Mouse (Mus musculus) fat pad, adult 2 months (tissue): Measurements from ENCODE around the gene Zfp597.
"Not testable (repeated sequence)": the region's sequence is repeated elsewhere in the genome, so short reads cannot be mapped to it uniquely, and the experiment has no call there.

Experiments used
- DNase-seq: peaks from one replicate; pipeline ENCODE4 v3.0.0-alpha.2; 2011; ENCODE audit warnings: low read depth, low spot score; ENCODE audit errors: extremely low read depth

Zfp597 gene

GRCm38 (mm10) chr16:3859254-3859653, 25.1 kb downstream of the Zfp597 start:
- DNase-seq = no peak

GRCm38 (mm10) chr16:3855776-3856175, 28.6 kb downstream of the Zfp597 start:
- no peak for DNase-seq

- no peak for DNase-seq
Observed at GRCm38 (mm10) chr16:3854437-3855182, 29.8 kb downstream of the Zfp597 start.

- no peak for DNase-seq
Observed at GRCm38 (mm10) chr16:3852586-3852985, 31.8 kb downstream of the Zfp597 start.

GRCm38 (mm10) chr16:3851301-3851700, 33.1 kb downstream of the Zfp597 start:
- DNase-seq = not testable (repeated sequence)

GRCm38 (mm10) chr16:3848416-3848815, 35.9 kb downstream of the Zfp597 start:
- no peak for DNase-seq

- DNase-seq = no peak
Observed at GRCm38 (mm10) chr16:3847871-3848270, 36.5 kb downstream of the Zfp597 start.

- peak; percentile 61 for DNase-seq
Observed at GRCm38 (mm10) chr16:3846711-3847518, 37.4 kb downstream of the Zfp597 start, which contains the start of gene Zfp174. TSS of gene Zfp174 (plus strand) at chr16:3847268.

- no peak for DNase-seq
Observed at GRCm38 (mm10) chr16:3843796-3844195, 40.6 kb downstream of the Zfp597 start.

- no peak for DNase-seq
Observed at GRCm38 (mm10) chr16:3842989-3843388, 41.4 kb downstream of the Zfp597 start.

GRCm38 (mm10) chr16:3839157-3839885, 45.0 kb downstream of the Zfp597 start:
- DNase-seq = no peak

- no peak for DNase-seq
Observed at GRCm38 (mm10) chr16:3835461-3835860, 48.9 kb downstream of the Zfp597 start.

GRCm38 (mm10) chr16:3830588-3831109, 53.7 kb downstream of the Zfp597 start, which contains the start of gene Olfr15:
TSS of gene Olfr15 (plus strand) at chr16:3830878.
- no peak for DNase-seq

- no peak for DNase-seq
Observed at GRCm38 (mm10) chr16:3829727-3830126, 54.6 kb downstream of the Zfp597 start.

- DNase-seq = no peak
Observed at GRCm38 (mm10) chr16:3828021-3828420, 56.3 kb downstream of the Zfp597 start.

GRCm38 (mm10) chr16:3820202-3820601, 64.2 kb downstream of the Zfp597 start:
- no peak for DNase-seq

- DNase-seq = not testable (repeated sequence)
Observed at GRCm38 (mm10) chr16:3814667-3815066, 69.7 kb downstream of the Zfp597 start.
